Mouse (Mus musculus) hindbrain, embryonic 14.5 days (tissue): Measurements from ENCODE around the gene Dennd2d. TPM values are rescaled to one million over a fixed set of nuclear protein-coding genes. Genes with fewer than 3 reads are reported as not detected.
A peak's percentile ranks its signal among the peaks of the same experiment; 100 is the strongest.

ENCODE experiments used
- ATAC-seq: fragments of 200-750 bp; cut with Nextera tagmentation; 2 replicates; pipeline ENCODE4 v1.8.0; 2017; ENCODE audit warnings: moderate number of reproducible peaks, mild to moderate bottlenecking, moderate TSS enrichment, moderate library complexity; ENCODE audit not compliant: low FRiP score
- DNase-seq: peaks from one replicate; pipeline ENCODE4 v3.0.0-alpha.2; 2015; ENCODE audit warnings: low spot score
- H3K27ac ChIP-seq: fragments of 300-500 bp; sonication (generic); 2 replicates; pipeline ENCODE4 v1.5.1; 2014; ENCODE audit warnings: mild to moderate bottlenecking, moderate library complexity
- H3K27me3 ChIP-seq: fragments of 300-500 bp; sonication (generic); 2 replicates; pipeline ENCODE4 v1.6.1; 2014; ENCODE audit warnings: mild to moderate bottlenecking, low read length, mixed read lengths; ENCODE audit not compliant: control insufficient read depth, insufficient read depth
- H3K36me3 ChIP-seq: fragments of 300-500 bp; sonication (generic); replicated peaks from 2 replicates; pipeline ENCODE4 v1.6.1; 2014; ENCODE audit not compliant: control insufficient read depth, insufficient read depth
- H3K4me1 ChIP-seq: fragments of 300-500 bp; sonication (generic); replicated peaks from 2 replicates; pipeline ENCODE4 v1.6.1; 2014; ENCODE audit warnings: antibody characterized with exemption, low read length, mixed read lengths; ENCODE audit not compliant: control insufficient read depth, insufficient read depth
- H3K4me2 ChIP-seq: fragments of 300-500 bp; sonication (generic); replicated peaks from 2 replicates; pipeline ENCODE4 v1.6.1; 2014; ENCODE audit warnings: mild to moderate bottlenecking, moderate library complexity
- H3K4me3 ChIP-seq: fragments of 300-500 bp; sonication (generic); replicated peaks from 2 replicates; pipeline ENCODE4 v1.5.1; 2014; ENCODE audit warnings: mild to moderate bottlenecking, low read length
- H3K9ac ChIP-seq: fragments of 300-500 bp; sonication (generic); 2 replicates; pipeline ENCODE4 v1.6.1; 2014
- H3K9me3 ChIP-seq: fragments of 300-500 bp; sonication (generic); 2 replicates; pipeline ENCODE4 v1.6.1; 2016; ENCODE audit warnings: low read length; ENCODE audit not compliant: control insufficient read depth
- WGBS: fragments of 180-500 bp; shearing (Covaris S2); extraction: QIAGEN DNeasy Blood & Tissue Kit; methylation state at CpG from one replicate; pipeline ENCODE4 v1.1.7; 2014; 5-methylcytosine and 5-hydroxymethylcytosine counted together
- polyA plus RNA-seq: library from polyadenylated mRNA; unstranded; fragments of >200 nt; fragmentation: Nextera tagmentation; extraction: Ambion mirVana; gene quantifications from 2 replicates; pipeline ENCODE4 v1.2.1, GENCODE M21; 2014

Dennd2d gene
- polyA plus RNA-seq, 1 experiment from 2014 or later: 0.58 TPM

- 91% methylated on average over 1 of the region's 1 CpGs for WGBS
- H3K4me1 ChIP-seq: no peaks in the 10 kb centered on the region
- 0 out of 2 replicates have a peak, but pooled peaks cover 5% of the 10 kb centered on the region for H3K36me3 ChIP-seq
- no peaks in the 10 kb centered on the region for H3K9me3 ChIP-seq
- H3K9ac ChIP-seq: no peak overlapping the region
- H3K27ac ChIP-seq: no peak overlapping the region
- DNase-seq (no peak), ATAC-seq (no peak)
- H3K4me2 ChIP-seq: no peak overlapping the region
- no peak overlapping the region for H3K4me3 ChIP-seq
- no peaks in the 10 kb centered on the region for H3K27me3 ChIP-seq
These were observed 40.5 kb downstream of the Dennd2d start for GRCm38 (mm10) chr3:106522730-106523129.

GRCm38 (mm10) chr3:106526411-106526810, 44.2 kb downstream of the Dennd2d start:
- DNase-seq: no peak
- no peaks in the 10 kb centered on the region for H3K27me3 ChIP-seq
- H3K4me1 ChIP-seq: no peaks in the 10 kb centered on the region
- H3K4me3 ChIP-seq: no peak overlapping the region
- no peak overlapping the region for H3K27ac ChIP-seq
- WGBS: 91% methylated on average over 2 of the region's 2 CpGs
- no peaks in the 10 kb centered on the region for H3K9me3 ChIP-seq
- H3K9ac ChIP-seq: no peak overlapping the region
- H3K4me2 ChIP-seq: no peak overlapping the region
- no peaks in the 10 kb centered on the region for H3K36me3 ChIP-seq
- ATAC-seq: no peak

DNA sequence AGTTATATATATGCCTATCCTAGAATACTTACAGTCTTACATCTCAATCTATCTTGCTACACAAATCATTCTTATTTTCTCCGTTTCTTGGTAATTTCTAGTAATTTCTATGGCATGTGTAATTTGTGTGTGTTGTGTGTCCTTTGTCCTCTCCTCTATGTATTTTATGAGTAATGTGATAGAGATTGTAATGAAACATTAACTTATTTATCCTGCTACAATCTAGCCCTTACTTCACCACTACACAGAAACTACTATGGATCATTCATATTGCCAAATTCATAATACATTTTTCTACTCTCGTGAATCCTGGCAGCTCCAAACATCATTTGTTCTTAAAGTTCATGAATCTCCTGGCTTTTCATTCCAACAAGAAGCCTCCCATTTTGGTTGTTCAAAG, 45.8 kb downstream of the Dennd2d start:
- no peak overlapping the region for H3K4me2 ChIP-seq
- H3K4me3 ChIP-seq: no peak overlapping the region
- H3K9ac ChIP-seq: no peak overlapping the region
- DNase-seq: no peak
- no peak for ATAC-seq
- H3K27me3 ChIP-seq: no peaks in the 10 kb centered on the region
- no peaks in the 10 kb centered on the region for H3K4me1 ChIP-seq
- WGBS: 95% methylated on average over 2 of the region's 2 CpGs
- no peaks in the 10 kb centered on the region for H3K9me3 ChIP-seq
- H3K36me3 ChIP-seq: peaks cover 5% of the 10 kb centered on the region
- no peak overlapping the region for H3K27ac ChIP-seq

GRCm38 (mm10) chr3:106533277-106533676, 51.1 kb downstream of the Dennd2d start:
- no peak for DNase-seq
- Histone ChIP-seq H3K9ac (no peak overlapping the region), H3K36me3 (peaks cover 22% of the 10 kb centered on the region), H3K4me2 (no peak overlapping the region), H3K9me3 (no peaks in the 10 kb centered on the region), H3K4me1 (no peaks in the 10 kb centered on the region), H3K27me3 (no peaks in the 10 kb centered on the region), H3K4me3 (no peak overlapping the region), H3K27ac (no peak overlapping the region)
- no peak for ATAC-seq
- WGBS: 93% methylated on average over 2 of the region's 2 CpGs

- Histone ChIP-seq H3K4me2 (no peak overlapping the region), H3K9ac (no peak overlapping the region), H3K27me3 (no peaks in the 10 kb centered on the region), H3K9me3 (no peaks in the 10 kb centered on the region), H3K4me3 (no peak overlapping the region), H3K36me3 (no peaks in the 10 kb centered on the region), H3K4me1 (peaks cover 21% of the 10 kb centered on the region), H3K27ac (no peak overlapping the region)
- ATAC-seq (no peak), DNase-seq (no peak)
- WGBS: 94% methylated on average over 8 of the region's 8 CpGs
These were observed 62.6 kb downstream of the Dennd2d start for GRCm38 (mm10) chr3:106544721-106545316.

GRCm38 (mm10) chr3:106547171-106547923, 65.1 kb downstream of the Dennd2d start, which contains the start of the genes Dram2 and Cept1:
Gene Dram2 (plus strand): TSS chr3:106547798.
Gene Cept1 (minus strand): TSS chr3:106547802.
- H3K4me1 ChIP-seq: peaks cover 25% of the 10 kb centered on the region
- H3K4me3 ChIP-seq: peak within 1 kb of the TSS; percentile 74
- H3K9me3 ChIP-seq: no peaks in the 10 kb centered on the region
- H3K9ac ChIP-seq: peak within 1 kb of the TSS; percentile 84
- peak; percentile 97 for ATAC-seq
- peak; percentile 95 for DNase-seq
- under 1% methylated on average over 58 of the region's 63 CpGs for WGBS
- H3K27ac ChIP-seq: peak within 1 kb of the TSS; percentile 93
- H3K27me3 ChIP-seq: no peaks in the 10 kb centered on the region
- H3K36me3 ChIP-seq: no peaks in the 10 kb centered on the region; the same call in 1 of the 2 replicates
- peak within 1 kb of the TSS; percentile 67 for H3K4me2 ChIP-seq

- Histone ChIP-seq H3K36me3 (no peaks in the 10 kb centered on the region; the same call in 1 of the 2 replicates), H3K9ac (peak overlapping the region; percentile 84), H3K9me3 (no peaks in the 10 kb centered on the region), H3K4me2 (peak overlapping the region; percentile 67), H3K27ac (peak overlapping the region; percentile 93), H3K27me3 (no peaks in the 10 kb centered on the region), H3K4me3 (peak overlapping the region; percentile 74), H3K4me1 (peaks cover 25% of the 10 kb centered on the region)
- ATAC-seq: no peak; the same call in 1 of the 2 replicates
- WGBS: under 1% methylated on average over 27 of the region's 27 CpGs
- no peak for DNase-seq
These were observed 65.8 kb downstream of the Dennd2d start for GRCm38 (mm10) chr3:106547924-106548539.

- Histone ChIP-seq H3K4me2 (peak overlapping the region; percentile 67), H3K9me3 (no peaks in the 10 kb centered on the region), H3K27ac (no peak overlapping the region), H3K4me3 (peak overlapping the region; percentile 74), H3K27me3 (no peaks in the 10 kb centered on the region), H3K4me1 (peaks cover 25% of the 10 kb centered on the region), H3K9ac (peak overlapping the region; percentile 84), H3K36me3 (peaks cover 7% of the 10 kb centered on the region)
- WGBS: 47% methylated on average over 3 of the region's 3 CpGs
- DNase-seq: no peak
- no peak for ATAC-seq
These were observed 66.8 kb downstream of the Dennd2d start for GRCm38 (mm10) chr3:106548971-106549370.
